Mouse (Mus musculus) ES-Bruce4 (cell line): Measurements from ENCODE around the gene Alg9.

Experiments
- CTCF ChIP-seq: IDR thresholded peaks from one replicate; pipeline ENCODE4 v1.8.1; 2011; ENCODE audit warnings: low read depth, low read length
- POLR2A ChIP-seq: IDR thresholded peaks from one replicate; pipeline ENCODE4 v1.8.1; 2011; ENCODE audit warnings: low read length; ENCODE audit not compliant: insufficient read depth

- no peak for TF ChIP-seq POLR2A
- peak; percentile 67 for TF ChIP-seq CTCF
Observed at GRCm38 (mm10) chr9:50800985-50801384, 26.2 kb downstream of the Alg9 start.
